Mouse (Mus musculus) kidney, postnatal 4 days (tissue): ENCODE results near the gene Pdzph1.
A peak's percentile ranks its signal among the peaks of the same experiment; 100 is the strongest.

Experiments
- DNase-seq, 2 experiments: peaks; one replicate each; pipeline ENCODE4 v3.0.0; 2021; ENCODE audit warnings: mixed read lengths in 2 of 2

Gene Pdzph1

GRCm38 (mm10) chr17:58991275-58991674 is at the start of gene Pdzph1:
Pdzph1 (minus strand) TSS chr17:58991375.
- DNase-seq = no peak

GRCm38 (mm10) chr17:59039754-59040153 is 48.6 kb upstream of the Pdzph1 start:
- DNase-seq = peak; percentile 11 to 13

GRCm38 (mm10) chr17:59033445-59033844 is 42.3 kb upstream of the Pdzph1 start:
- DNase-seq = no peak

- no peak for DNase-seq
Observed at GRCm38 (mm10) chr17:59026336-59026735, 35.2 kb upstream of the Pdzph1 start.

- no peak for DNase-seq
Observed at GRCm38 (mm10) chr17:59024502-59024901, 33.3 kb upstream of the Pdzph1 start.

- DNase-seq = no peak
Observed at GRCm38 (mm10) chr17:59023971-59024370, 32.8 kb upstream of the Pdzph1 start.

GRCm38 (mm10) chr17:59018666-59019065 is 27.5 kb upstream of the Pdzph1 start:
- DNase-seq = no peak

GRCm38 (mm10) chr17:59013091-59013459 is 21.9 kb upstream of the Pdzph1 start, which contains the start of gene Nudt12:
Nudt12 (minus strand) TSS chr17:59013372.
- DNase-seq = peak; percentile 71 to 82

GRCm38 (mm10) chr17:59012421-59013090 is 21.4 kb upstream of the Pdzph1 start:
- DNase-seq = no peak

GRCm38 (mm10) chr17:59011546-59012307 is 20.6 kb upstream of the Pdzph1 start:
- DNase-seq = no peak

GRCm38 (mm10) chr17:58973237-58973636 is 17.9 kb downstream of the Pdzph1 start:
- no peak for DNase-seq

GRCm38 (mm10) chr17:58959905-58960304 is 31.3 kb downstream of the Pdzph1 start:
- DNase-seq = peak; percentile 49 to 54

GRCm38 (mm10) chr17:58957055-58957454 is 34.1 kb downstream of the Pdzph1 start:
- DNase-seq = no peak

GRCm38 (mm10) chr17:58943015-58943822 is 48.0 kb downstream of the Pdzph1 start:
- DNase-seq = no peak

GRCm38 (mm10) chr17:58938598-58938997 is 52.6 kb downstream of the Pdzph1 start:
- no peak for DNase-seq

GRCm38 (mm10) chr17:58937533-58937932 is 53.6 kb downstream of the Pdzph1 start:
- no peak for DNase-seq

- DNase-seq = no peak
Observed at GRCm38 (mm10) chr17:58932983-58933280, 58.2 kb downstream of the Pdzph1 start.

GRCm38 (mm10) chr17:58932279-58932982 is 58.7 kb downstream of the Pdzph1 start:
- DNase-seq = no peak

GRCm38 (mm10) chr17:58924754-58925546 is 66.2 kb downstream of the Pdzph1 start:
- no peak for DNase-seq

- peak; percentile 14 to 24 for DNase-seq
Observed at GRCm38 (mm10) chr17:58923901-58924476, 67.2 kb downstream of the Pdzph1 start.

- DNase-seq = peak in 1 of 2 experiments; percentile 5
Observed at GRCm38 (mm10) chr17:58923316-58923866, 67.8 kb downstream of the Pdzph1 start.
